Mouse (Mus musculus): ENCODE results near the gene Dclk1. TPM values are rescaled to one million over a fixed set of nuclear protein-coding genes. Genes with fewer than 3 reads are reported as not detected.

Dclk1 gene
- total and polyA plus RNA-seq, 3 experiments, result 1.2 to 5.6 (median 3.6) TPM

DNA sequence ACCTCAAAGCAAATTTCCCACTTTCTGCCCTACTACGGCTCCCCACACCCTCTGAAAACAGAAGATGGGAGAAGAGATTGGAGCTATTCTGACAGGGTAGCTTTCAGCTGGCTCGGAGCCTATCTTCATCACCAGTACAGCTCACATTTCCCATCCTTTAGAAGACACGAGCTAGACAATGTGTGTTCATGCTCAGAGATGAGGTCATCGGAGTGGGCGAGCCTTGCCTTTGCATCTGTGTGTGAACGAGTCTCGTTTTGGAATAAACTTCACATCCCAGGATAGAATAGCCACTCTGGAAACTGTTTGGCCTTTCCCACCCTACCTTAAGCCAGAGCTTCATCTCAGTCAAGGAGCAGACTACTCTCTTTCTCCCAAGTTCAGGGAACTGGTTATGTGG, 95.5 kb downstream of the Dclk1 start:
- no peaks in the 10 kb centered on the region; the same call in 1 of the 2 replicates for H3K4me1 ChIP-seq (ENCODE audit: control insufficient read depth, insufficient read depth, low read length)
- DNase-seq, result no peak
- TF ChIP-seq CTCF (IDR thresholded peaks at IDR 0.05) (no peak), POLR2A (IDR thresholded peaks at IDR 0.05; ENCODE audit: insufficient read depth, low read depth, low read length) (no peak), EP300 (IDR thresholded peaks at IDR 0.05; ENCODE audit: insufficient read depth, low read depth, low read length) (no peak)
- H3K9ac ChIP-seq (ENCODE audit: low read depth, low read length), result no peak overlapping the region
- intact Hi-C loops (cut with DNase I), result no loop called here
- no peaks in the 10 kb centered on the region for H3K36me3 ChIP-seq (ENCODE audit: control insufficient read depth, insufficient read depth, low read length)
- no peaks in the 10 kb centered on the region for H3K27me3 ChIP-seq (ENCODE audit: control insufficient read depth, insufficient read depth, low read length)
- no peak overlapping the region for H3K4me3 ChIP-seq
- 42% methylated on average over 7 of the region's 7 CpGs for WGBS
- no peak overlapping the region for H3K27ac ChIP-seq
- H3K79me2 ChIP-seq (replicated peaks; ENCODE audit: control insufficient read depth, insufficient read depth, low read length), result no peaks in the 10 kb centered on the region

DNA sequence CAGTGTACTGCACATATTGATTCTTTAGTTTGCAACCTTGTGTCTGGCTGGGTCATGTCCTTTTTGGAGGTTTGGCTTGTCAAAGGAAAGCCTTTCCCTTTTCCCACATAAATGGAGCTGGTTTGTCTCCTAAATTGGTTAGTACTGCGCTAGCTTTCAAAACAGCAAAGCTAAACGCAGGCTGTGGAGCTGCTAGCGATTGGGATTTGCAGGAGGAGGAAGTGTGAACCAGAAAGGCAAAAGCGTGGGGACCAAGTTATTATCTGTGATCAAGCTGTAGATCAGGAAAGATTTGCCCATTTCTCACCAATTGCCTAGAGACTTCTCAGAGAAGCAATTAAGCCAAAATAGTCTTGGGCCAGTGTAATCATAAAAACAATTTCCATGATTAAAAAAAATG, 100.3 kb downstream of the Dclk1 start:
- DNase-seq, result no peak
- Histone ChIP-seq H3K27ac (no peak overlapping the region), H3K36me3 (ENCODE audit: control insufficient read depth, insufficient read depth, low read length) (no peaks in the 10 kb centered on the region), H3K9ac (ENCODE audit: low read depth, low read length) (no peak overlapping the region), H3K27me3 (ENCODE audit: control insufficient read depth, insufficient read depth, low read length) (no peaks in the 10 kb centered on the region; the same call in 1 of the 2 replicates), H3K4me3 (no peak overlapping the region), H3K79me2 (replicated peaks; ENCODE audit: control insufficient read depth, insufficient read depth, low read length) (no peaks in the 10 kb centered on the region), H3K4me1 (ENCODE audit: control insufficient read depth, insufficient read depth, low read length) (no peaks in the 10 kb centered on the region; the same call in 1 of the 2 replicates)
- 74% methylated on average over 4 of the region's 4 CpGs for WGBS
- TF ChIP-seq POLR2A (IDR thresholded peaks at IDR 0.05; ENCODE audit: insufficient read depth, low read depth, low read length) (no peak), EP300 (IDR thresholded peaks at IDR 0.05; ENCODE audit: insufficient read depth, low read depth, low read length) (no peak), CTCF (IDR thresholded peaks at IDR 0.05) (no peak)
- intact Hi-C loops (cut with DNase I), result loop anchor here (10.0 kb wide), 1 partner anchor 98 kb away; the partner anchor contains the start of gene Dclk1

DNA sequence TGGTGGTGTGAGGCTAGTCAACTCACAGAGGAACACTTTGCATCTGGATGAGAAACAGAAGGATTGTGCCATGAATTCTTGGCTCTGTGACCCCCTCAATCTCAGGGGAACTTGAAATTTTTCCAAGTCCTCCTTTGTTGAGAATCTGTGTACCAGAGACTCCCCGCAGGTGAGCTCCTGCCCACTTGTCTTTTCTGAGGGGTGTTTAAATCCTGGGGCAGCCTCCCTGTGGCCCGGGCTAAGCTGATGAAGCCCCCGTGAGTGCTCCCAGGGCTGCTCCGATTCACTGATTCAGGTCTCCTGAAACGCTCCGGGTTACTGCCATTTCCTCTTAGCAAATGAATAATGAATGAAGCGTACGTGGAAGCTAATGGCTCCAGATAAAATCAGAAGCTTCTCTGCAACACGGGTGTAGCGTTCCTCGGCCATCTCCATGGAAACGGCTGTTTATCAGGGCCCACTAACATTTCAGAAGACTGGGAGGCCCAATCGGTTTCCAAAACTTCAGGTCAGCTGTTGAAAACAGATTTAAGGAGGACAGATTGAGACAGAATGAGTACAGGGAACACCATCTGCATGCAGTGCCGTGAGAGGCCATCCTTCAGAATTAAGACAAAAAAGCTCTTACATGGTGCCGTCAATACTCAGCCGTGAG, 105.3 kb downstream of the Dclk1 start:
- Histone ChIP-seq H3K4me1 (ENCODE audit: control insufficient read depth, insufficient read depth, low read length) (no peaks in the 10 kb centered on the region), H3K27me3 (ENCODE audit: control insufficient read depth, insufficient read depth, low read length) (no peaks in the 10 kb centered on the region; the same call in 1 of the 2 replicates), H3K36me3 (ENCODE audit: control insufficient read depth, insufficient read depth, low read length) (no peaks in the 10 kb centered on the region), H3K27ac (no peak overlapping the region), H3K4me3 (no peak overlapping the region), H3K79me2 (replicated peaks; ENCODE audit: control insufficient read depth, insufficient read depth, low read length) (no peaks in the 10 kb centered on the region), H3K9ac (ENCODE audit: low read depth, low read length) (no peak overlapping the region)
- no peak for TF ChIP-seq POLR2A (IDR thresholded peaks at IDR 0.05; ENCODE audit: insufficient read depth, low read depth, low read length)
- DNase-seq, result no peak
- intact Hi-C loops (cut with DNase I), result loop anchor here (10.0 kb wide), 1 partner anchor 103 kb away; the partner anchor contains the start of gene Dclk1
- 44% methylated on average over 16 of the region's 16 CpGs for WGBS

- 95% methylated on average over 5 of the region's 5 CpGs for WGBS
- Histone ChIP-seq H3K27me3 (ENCODE audit: control insufficient read depth, insufficient read depth, low read length) (no peaks in the 10 kb centered on the region; the same call in 1 of the 2 replicates), H3K36me3 (ENCODE audit: control insufficient read depth, insufficient read depth, low read length) (no peaks in the 10 kb centered on the region), H3K79me2 (replicated peaks; ENCODE audit: control insufficient read depth, insufficient read depth, low read length) (no peaks in the 10 kb centered on the region), H3K4me1 (ENCODE audit: control insufficient read depth, insufficient read depth, low read length) (no peaks in the 10 kb centered on the region), H3K4me3 (no peak overlapping the region), H3K9ac (ENCODE audit: low read depth, low read length) (no peak overlapping the region), H3K27ac (no peak overlapping the region)
- intact Hi-C loops (cut with DNase I), result loop anchor here (10.0 kb wide), 1 partner anchor 103 kb away; the partner anchor contains the start of gene Dclk1
- TF ChIP-seq POLR2A (IDR thresholded peaks at IDR 0.05; ENCODE audit: insufficient read depth, low read depth, low read length) (no peak), CTCF (IDR thresholded peaks at IDR 0.05) (no peak), EP300 (IDR thresholded peaks at IDR 0.05; ENCODE audit: insufficient read depth, low read depth, low read length) (no peak)
- DNase-seq, result no peak
Observed at GRCm38 (mm10) chr3:55348026-55348390, 105.8 kb downstream of the Dclk1 start.

- Histone ChIP-seq H3K36me3 (ENCODE audit: control insufficient read depth, insufficient read depth, low read length) (no peaks in the 10 kb centered on the region), H3K4me1 (ENCODE audit: control insufficient read depth, insufficient read depth, low read length) (peaks cover 2% of the 10 kb centered on the region), H3K79me2 (replicated peaks; ENCODE audit: control insufficient read depth, insufficient read depth, low read length) (no peaks in the 10 kb centered on the region), H3K27me3 (ENCODE audit: control insufficient read depth, insufficient read depth, low read length) (no peaks in the 10 kb centered on the region), H3K27ac (no peak overlapping the region), H3K4me3 (no peak overlapping the region), H3K9ac (ENCODE audit: low read depth, low read length) (no peak overlapping the region)
- TF ChIP-seq POLR2A (IDR thresholded peaks at IDR 0.05; ENCODE audit: insufficient read depth, low read depth, low read length), result no peak
- TF ChIP-seq EP300 (IDR thresholded peaks at IDR 0.05; ENCODE audit: insufficient read depth, low read depth, low read length), result no peak
- no peak for TF ChIP-seq CTCF (IDR thresholded peaks at IDR 0.05)
- DNase-seq, result no peak
- 81% methylated on average over 2 of the region's 2 CpGs for WGBS
- intact Hi-C loops (cut with DNase I), result loop anchor here (10.0 kb wide), 1 partner anchor 535 kb away; no protein-coding TSS in a partner anchor
Observed at GRCm38 (mm10) chr3:55350194-55350593, 108.0 kb downstream of the Dclk1 start.

DNA sequence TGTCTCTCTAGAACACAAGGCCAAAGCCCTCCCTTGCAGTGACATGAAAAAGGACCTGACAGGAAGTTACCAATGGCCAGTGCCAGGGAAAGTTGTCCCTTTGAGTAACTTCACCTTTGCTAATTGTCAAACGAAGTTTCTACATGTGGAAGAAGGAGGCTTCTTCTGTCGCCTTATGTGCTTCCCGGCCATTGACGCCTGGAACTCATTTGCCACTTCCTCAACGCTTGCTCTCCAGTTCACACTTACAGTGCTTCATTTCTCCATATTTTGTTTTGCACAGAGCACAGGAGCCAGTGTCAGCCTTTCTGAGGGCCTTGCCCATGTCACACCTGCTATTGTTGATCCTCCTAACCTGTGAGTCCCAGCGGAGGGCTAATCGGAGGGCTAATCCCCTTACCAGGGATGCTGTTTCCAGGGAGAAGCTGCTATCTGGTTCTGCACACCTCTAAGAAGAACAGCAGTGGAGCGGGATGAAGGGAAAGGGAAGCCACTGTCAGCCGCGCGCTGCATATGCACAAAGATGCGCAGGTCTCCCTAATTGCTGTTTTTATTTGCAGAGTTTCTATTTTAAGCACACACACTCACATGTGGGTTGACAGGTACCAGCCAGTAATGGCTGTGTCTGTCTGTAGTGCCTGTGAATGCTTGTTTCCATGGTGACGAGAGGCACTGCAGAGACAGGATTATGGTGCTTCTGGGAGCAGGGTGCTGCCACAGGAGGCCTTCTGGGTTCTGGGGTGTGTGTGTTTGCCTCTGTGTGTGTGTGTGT, 109.3 kb downstream of the Dclk1 start:
- Histone ChIP-seq H3K27ac (no peak overlapping the region), H3K4me1 (ENCODE audit: control insufficient read depth, insufficient read depth, low read length) (peaks cover 2% of the 10 kb centered on the region), H3K4me3 (no peak overlapping the region), H3K9ac (ENCODE audit: low read depth, low read length) (no peak overlapping the region), H3K27me3 (ENCODE audit: control insufficient read depth, insufficient read depth, low read length) (no peaks in the 10 kb centered on the region), H3K79me2 (replicated peaks; ENCODE audit: control insufficient read depth, insufficient read depth, low read length) (no peaks in the 10 kb centered on the region), H3K36me3 (ENCODE audit: control insufficient read depth, insufficient read depth, low read length) (no peaks in the 10 kb centered on the region)
- TF ChIP-seq POLR2A (IDR thresholded peaks at IDR 0.05; ENCODE audit: insufficient read depth, low read depth, low read length), result no peak
- no peak for TF ChIP-seq CTCF (IDR thresholded peaks at IDR 0.05)
- no peak for TF ChIP-seq EP300 (IDR thresholded peaks at IDR 0.05; ENCODE audit: insufficient read depth, low read depth, low read length)
- WGBS, result 71% methylated on average over 13 of the region's 13 CpGs
- no peak for DNase-seq
- intact Hi-C loops (cut with DNase I), result loop anchor here (10.0 kb wide), 1 partner anchor 537 kb away; no protein-coding TSS in a partner anchor

Data from heart, adult 2 months (tissue).